Mouse (Mus musculus) T-helper 2 cell (primary cell): ENCODE measurements around the gene Rsu1.
"Not testable (repeated sequence)": the region's sequence is repeated elsewhere in the genome, so short reads cannot be mapped to it uniquely, and the experiment has no call there.

Source experiments
- in situ Hi-C: fragments of 300-600 bp; cut with MboI, MseI; formaldehyde crosslinking; loops from one replicate; pipeline ENCODE4 v1.15.1; 2025; ENCODE audit warnings: high pct_unique_total_duplicates

Gene Rsu1

DNA sequence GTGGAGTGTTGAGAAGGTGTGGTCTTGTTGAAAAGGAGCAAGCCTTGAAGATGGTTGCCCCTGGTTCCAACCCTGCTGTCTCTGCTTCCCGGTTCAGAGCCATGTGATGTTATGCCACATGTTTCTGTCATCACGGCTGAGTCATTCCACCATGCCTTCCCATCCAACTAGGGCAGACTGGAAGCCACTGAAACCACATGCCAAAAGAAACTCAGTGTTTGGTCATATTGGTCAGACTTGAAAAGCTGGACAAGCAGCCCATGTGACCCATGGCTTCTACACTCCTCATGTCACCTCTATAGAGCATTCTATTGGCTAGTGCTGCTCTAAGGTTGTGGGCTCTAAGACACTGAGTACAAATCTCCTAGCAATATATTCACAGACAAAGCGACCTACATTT is 41.5 kb downstream of the Rsu1 start:
- in situ Hi-C loops: loop anchor here (5.0 to 25.0 kb wide), 2 partner anchors 522 to 767 kb away; no protein-coding TSS in a partner anchor

DNA sequence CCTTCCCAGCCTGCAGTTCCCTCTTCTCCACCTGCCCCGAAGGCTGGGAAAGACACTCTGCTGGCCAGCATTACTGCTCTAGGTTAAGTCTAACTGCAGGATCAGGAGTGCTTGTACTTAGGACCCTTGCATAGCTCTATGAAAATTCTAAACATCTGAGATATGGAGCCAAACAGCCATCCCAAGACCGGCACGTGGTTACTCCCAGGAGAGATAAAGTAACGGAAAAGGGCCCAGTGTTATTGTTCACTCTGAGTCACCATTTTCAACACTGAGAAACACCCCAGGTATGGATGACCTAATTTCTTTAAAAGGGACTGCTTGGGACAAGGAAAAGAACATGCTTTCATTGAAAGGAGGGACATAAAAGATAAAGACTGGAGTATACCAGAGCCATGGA is 45.2 kb downstream of the Rsu1 start:
- in situ Hi-C loops: loop anchor here (25.0 kb wide), 1 partner anchor 764 kb away; no protein-coding TSS in a partner anchor

- in situ Hi-C loops: no loop called here
These were observed 46.7 kb downstream of the Rsu1 start for GRCm38 (mm10) chr2:13224546-13224945.

GRCm38 (mm10) chr2:13223451-13223850 is 47.8 kb downstream of the Rsu1 start:
- in situ Hi-C loops: no loop called here

DNA sequence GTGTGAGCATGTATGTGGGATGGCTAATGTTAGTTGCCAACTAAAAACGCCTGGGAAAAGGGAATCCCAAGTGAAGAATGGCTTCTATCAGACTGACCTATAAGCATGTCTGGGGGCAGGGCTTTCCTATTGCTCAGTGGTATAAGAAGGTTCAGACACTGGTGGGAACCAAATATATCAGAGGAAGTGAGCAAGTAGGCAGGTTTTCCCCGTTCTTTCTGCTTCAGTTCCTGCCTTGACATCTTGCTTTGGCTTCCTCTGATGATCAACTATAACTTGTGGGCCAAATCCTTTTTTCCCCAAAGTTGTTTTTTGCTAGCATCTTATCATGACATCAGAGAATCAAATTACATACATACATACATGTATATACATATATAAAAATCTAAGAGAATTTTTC is 51.1 kb downstream of the Rsu1 start:
- in situ Hi-C loops: no loop called here

GRCm38 (mm10) chr2:13218112-13218511 is 53.1 kb downstream of the Rsu1 start:
- in situ Hi-C loops: no loop called here

GRCm38 (mm10) chr2:13206825-13207224 is 64.4 kb downstream of the Rsu1 start:
- in situ Hi-C loops: no loop called here

GRCm38 (mm10) chr2:13206367-13206766 is 64.8 kb downstream of the Rsu1 start:
- in situ Hi-C loops: no loop called here

DNA sequence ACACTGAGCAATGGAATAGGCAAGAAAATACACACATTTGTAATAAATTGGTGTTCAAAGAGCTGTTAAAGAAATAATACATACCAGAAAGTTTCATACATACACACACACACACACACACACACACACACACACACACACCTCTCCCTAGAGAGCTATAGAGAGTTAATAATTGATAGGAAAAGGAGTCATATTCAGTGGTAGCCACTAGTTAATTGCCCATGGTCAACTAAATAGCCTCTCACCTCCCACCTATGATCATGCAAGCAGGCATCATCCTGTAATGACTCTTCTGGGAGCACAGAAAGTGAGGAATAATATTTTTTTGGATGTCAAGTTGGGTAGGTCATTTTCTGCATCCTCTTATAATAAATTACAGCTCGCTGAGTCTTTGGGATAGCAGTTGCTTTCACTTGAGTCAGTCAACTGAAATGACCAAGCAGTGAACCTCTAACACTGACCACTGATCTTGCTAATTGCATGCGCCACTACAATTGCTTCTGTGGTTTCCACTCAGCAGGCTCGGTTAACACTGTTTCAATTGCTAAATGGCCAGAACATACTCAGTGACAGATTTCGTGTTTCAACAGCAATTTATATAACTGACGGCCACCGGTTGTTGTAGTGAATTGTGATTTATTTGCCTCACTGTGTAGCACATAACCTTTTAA is 68.3 kb downstream of the Rsu1 start:
- in situ Hi-C loops: no loop called here

DNA sequence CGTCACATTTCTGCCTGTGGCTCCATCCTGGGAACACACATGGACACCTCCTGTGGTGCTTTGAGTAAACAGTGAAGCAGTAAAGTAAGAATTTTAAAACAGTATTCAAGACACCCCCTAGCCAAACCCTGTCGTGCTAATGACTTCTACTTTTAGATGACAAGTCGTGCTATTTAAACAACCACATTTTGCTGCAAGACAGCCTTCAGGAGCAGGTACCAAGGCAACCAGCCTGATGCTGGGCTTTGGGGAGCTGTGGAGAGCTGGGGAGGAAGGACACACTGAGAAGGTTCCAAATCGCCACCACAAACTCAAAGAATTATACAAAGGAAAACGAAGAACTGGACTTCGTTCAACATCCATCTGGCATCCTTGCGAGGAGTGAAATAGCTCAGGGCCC is 71.5 kb downstream of the Rsu1 start:
- in situ Hi-C loops: no loop called here

GRCm38 (mm10) chr2:13199033-13199432 is 72.2 kb downstream of the Rsu1 start:
- in situ Hi-C loops: no loop called here

- in situ Hi-C loops: no loop called here
These were observed 75.7 kb downstream of the Rsu1 start for GRCm38 (mm10) chr2:13195540-13195939.

- in situ Hi-C loops: no loop called here
These were observed 79.1 kb downstream of the Rsu1 start for GRCm38 (mm10) chr2:13192157-13192556.

DNA sequence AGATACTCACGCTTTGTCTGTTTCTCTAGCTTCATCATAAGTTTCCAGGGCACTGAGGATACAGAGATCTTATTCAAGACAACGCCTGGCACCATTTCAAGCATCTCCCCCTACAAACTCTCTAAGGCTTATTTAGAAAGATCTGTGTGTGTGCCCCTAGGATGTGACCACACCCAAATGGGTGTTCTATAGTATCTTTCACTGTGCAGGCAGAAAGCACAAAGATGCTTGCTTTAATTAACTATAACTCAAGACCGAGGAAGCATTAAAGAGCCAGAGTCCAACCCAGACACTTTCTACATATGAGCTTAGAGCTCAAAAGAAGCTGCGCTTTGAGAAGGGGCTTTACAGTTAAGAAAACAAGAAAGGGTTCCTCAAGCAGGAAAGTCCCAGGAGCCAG is 80.4 kb downstream of the Rsu1 start:
- in situ Hi-C loops: no loop called here

DNA sequence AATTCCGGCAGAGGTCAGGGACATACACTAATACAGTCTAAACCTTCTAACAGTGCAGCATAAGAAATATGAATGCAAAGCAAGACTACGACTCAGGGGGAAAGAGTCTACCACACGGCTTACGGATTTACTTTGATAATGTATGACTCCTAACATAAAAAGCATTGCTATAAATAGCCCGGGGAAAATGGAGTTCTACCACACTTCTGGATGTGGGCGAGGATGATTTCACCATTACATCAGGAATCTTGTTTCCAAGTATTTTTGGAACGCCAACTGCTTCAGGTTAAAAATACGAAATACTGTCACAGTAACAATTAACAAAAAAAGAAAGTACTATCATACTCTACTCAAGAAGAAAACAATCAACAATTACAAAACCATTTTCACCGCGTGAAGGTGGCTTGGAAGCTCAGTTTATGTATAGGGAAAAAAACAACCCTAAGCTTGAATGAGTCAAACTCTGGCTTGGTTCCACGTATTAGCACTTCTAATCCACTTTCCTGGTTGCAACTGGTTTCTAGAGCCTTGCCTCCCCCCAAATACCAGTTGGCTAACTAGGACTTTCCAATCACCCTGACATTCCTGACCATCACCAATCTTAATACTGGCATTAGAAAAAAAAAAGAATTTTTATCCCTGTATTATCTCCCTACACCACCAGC is 82.3 kb downstream of the Rsu1 start:
- in situ Hi-C loops: no loop called here

DNA sequence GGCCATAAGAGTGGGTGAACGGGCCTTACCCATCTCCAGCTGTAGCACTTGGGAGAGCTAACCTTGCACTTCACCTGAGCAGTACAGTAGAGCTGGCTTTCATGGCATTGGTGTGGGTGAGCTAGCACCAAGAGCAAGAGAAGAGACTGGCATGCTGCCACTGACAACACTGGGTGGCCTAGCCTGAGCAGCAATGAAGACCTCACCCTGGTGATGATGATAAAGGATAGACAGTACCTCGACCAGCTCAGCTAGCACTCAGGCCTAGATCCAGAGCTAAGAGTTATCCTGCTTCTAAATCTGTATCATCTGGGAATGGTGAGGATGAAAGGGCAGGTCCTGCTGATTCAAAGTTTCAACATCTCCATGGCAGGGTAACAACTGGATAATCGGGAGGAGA is 88.1 kb downstream of the Rsu1 start:
- in situ Hi-C loops: no loop called here

- in situ Hi-C loops: not testable (repeated sequence)
These were observed 89.3 kb downstream of the Rsu1 start for GRCm38 (mm10) chr2:13181899-13182298.

DNA sequence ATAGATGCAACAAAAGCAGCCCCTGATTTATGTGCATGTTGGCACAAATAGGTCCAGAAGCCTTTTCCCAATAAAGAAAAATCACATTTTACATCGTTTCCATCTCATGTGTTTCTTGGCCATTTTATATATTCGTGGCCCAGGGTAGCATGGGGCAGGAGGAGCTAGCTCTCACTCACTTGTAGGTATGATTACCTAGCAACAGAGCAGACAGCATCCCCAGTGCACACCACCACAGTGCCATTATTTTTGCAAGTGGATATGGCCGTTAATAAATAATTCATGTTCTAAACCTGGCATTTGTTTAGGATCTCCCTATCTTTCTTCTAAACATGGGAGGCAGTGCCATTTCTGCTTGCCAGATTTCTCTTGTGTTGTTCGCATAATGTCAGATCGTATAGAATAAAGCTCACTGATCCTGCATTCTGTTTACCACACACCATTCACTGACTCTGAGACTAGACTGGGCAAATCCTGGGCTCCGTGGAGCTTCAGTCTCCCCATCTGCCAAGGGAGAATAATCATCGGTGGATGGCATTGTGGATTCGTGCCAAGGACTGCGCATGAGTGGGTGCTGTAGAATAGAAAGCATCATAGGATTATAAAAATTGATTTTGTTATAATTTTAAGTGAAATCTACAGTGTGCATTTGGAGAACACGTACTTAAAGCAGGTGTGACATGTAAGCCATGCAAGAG is 93.4 kb downstream of the Rsu1 start:
- in situ Hi-C loops: no loop called here

DNA sequence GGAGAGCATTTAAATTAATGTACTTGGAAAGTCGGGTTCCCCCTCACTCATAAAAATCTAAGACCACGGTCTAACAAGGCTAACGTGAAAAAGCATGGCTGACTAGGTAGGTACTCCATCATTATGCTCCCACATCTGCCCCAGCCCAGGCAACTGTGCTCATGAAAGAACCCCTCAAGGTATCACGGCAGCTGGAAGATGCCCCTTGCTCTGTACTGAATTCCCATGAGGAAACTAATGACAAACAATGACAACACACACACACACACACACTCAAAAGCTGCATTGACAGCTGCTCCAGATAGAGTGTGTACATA is 95.0 kb downstream of the Rsu1 start:
- in situ Hi-C loops: no loop called here

DNA sequence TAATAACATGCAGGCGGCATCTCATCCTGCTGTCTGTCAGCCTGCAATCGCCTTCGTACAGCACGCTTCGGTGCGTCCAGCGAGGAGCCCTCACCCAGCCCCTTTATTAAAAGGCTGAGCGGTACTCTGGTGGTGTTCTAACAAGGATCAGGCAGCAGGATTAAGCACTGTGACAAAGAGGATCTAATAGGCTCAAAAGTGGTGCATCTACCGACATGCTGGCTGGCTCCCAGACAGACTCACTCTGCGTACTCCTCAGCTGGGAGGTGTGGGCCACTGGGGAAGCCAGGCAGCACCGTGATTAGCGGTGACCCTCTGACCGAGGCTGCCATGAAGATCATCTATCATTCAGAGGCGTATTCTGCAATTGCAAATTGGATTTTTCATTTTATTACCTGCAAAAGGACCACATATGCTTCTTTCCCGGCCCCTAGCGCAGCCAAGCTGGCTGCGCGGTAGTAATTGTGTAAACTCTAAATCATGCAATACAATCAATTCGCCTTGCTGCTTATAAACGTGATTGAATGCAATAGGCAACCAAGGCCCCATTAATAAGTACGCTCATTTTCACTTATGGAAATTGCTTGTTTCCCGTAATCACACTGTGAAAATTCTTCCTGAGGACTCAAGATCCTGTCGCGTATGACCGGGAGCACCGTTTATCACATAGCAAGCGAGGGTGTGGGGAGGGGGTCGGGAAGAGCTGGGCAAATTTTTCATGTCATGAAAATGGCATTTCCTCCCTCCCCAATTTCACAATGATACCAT is 95.5 kb downstream of the Rsu1 start:
- in situ Hi-C loops: no loop called here

GRCm38 (mm10) chr2:13174461-13174860 is 96.8 kb downstream of the Rsu1 start:
- in situ Hi-C loops: no loop called here

DNA sequence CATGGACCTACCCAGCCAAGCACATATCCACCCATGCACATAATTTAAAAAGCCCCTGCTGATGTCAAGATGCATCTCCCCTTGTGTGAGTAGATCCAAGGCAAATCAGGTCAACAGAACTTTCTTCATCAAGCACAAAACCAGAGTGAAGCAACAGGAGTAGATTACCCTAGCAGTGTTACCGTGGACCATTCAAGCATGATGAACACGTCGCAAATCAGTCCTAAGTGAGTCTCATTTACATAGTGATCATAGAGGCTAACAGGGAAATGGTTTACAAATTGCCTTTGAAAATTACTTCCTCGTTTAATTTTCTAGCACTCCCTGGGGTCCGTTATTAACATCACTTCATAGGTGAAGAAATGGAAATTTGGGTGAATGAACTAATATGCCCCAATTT is 100.6 kb downstream of the Rsu1 start:
- in situ Hi-C loops: no loop called here
